Mouse (Mus musculus): ENCODE data around the gene Gm14409. TPM values are rescaled to one million over a fixed set of nuclear protein-coding genes. Genes with fewer than 3 reads are reported as not detected.
"Not testable (repeated sequence)": the region's sequence is repeated elsewhere in the genome, so short reads cannot be mapped to it uniquely, and the experiment has no call there.

Gm14409 gene
- under 1 TPM; 0.57 to 0.76 TPM for total RNA-seq (2021)
- long read RNA-seq, experiment 1, result 0 reads
- long read RNA-seq, experiment 2, result 0 reads

DNA sequence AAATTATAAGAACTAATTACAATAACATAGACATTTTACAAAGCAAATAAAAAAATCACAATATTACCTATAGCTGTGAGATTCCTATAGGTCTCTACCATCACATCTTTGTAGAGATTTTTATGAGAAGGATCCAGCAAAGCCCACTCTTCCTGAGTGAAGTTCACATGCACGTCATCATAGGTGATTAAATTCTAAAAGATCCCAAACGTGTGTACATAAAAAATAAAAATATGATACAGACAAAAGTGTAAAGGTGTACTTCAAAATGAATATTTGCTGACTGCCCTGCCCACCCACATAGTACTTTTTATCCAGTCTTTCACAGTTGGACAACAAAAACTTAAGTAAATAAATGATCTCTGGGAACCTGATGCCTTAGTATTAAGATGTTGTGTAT, at the start of gene Gm14409:
Gm14409 (minus strand) TSS at position 101 of the 400 bp plus-strand sequence.
- DNase-seq (ENCODE audit: low spot score in 2 of 2), result not testable (repeated sequence)

DNA sequence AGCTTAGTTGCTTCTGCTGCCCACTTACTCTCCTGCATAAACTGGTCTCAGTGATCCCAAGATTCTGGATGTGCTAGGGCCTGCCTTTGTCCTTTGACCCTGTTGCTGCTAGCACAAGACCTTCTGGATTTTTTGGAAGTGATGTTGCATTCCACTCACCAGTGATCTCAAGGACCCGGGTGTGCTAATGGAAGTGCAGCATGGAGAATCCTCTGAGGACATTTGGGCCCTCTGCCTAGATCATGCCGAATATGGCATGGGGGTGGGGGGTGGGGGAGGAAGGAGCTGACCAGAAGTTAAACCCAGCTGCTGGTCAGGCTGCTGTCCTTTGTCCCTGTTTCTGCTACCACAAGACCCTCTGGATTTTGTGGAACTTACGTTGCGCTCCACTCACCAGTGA, 42.8 kb upstream of the Gm14409 start:
- DNase-seq (ENCODE audit: low spot score in 2 of 2), result not testable (repeated sequence)

DNA sequence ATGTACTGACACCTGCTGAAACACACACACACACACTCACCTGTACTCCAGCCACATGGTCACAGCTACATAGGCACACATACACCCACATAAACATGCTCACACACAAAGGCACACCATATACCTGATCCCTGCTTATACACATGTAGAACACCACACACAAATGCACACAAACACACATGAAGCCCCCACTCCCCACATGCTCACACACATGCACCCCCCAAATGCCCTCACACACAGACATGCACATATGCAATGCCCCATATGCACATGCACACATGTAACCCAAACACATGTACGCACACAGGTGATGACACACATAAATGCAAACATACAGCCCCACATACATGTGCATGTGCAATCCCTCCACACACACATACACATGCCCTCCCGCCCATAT, 38.1 kb upstream of the Gm14409 start:
- DNase-seq (ENCODE audit: low spot score in 2 of 2), result not testable (repeated sequence)

DNA sequence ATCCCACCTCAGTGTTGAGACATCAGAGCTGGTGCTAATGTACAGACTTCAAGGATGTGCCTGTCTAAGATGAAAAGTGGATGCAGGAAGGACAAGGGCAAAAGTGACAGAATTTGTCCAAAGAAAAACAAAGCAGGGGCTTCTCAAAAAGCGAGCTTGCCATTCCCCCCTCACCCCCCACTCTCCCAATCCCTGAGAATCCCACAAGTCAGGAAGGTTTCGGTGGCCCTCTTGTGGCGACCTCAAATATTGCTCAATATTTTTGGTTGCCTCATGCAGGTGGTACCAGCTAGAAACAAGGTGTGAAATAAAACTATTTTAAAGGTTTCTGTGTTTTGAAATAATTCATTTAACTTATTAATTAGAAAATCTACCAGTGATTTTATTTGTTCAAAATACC, 16.9 kb upstream of the Gm14409 start:
- not testable (repeated sequence) for DNase-seq (ENCODE audit: low spot score in 2 of 2)

DNA sequence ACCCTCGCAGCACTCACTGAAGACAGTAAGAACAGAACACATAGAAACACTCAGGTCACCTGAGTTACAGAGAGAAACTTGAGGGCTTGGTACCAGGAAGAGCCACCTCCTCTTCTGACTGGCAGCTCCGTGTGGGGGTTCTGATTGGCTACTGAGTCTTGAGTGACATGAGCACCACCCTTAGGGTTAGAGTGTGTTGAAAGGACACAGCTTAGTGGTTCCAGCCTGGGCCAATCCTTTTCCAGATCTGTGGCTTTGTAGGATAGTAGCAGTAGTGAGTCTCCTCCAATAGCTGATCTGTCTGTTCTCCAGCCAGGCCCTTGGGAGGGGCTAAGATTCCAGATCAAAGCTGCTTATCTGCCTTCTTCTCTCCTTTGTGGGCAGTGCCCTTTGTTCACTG, 10.9 kb upstream of the Gm14409 start:
- not testable (repeated sequence) for DNase-seq (ENCODE audit: low spot score in 2 of 2)

DNA sequence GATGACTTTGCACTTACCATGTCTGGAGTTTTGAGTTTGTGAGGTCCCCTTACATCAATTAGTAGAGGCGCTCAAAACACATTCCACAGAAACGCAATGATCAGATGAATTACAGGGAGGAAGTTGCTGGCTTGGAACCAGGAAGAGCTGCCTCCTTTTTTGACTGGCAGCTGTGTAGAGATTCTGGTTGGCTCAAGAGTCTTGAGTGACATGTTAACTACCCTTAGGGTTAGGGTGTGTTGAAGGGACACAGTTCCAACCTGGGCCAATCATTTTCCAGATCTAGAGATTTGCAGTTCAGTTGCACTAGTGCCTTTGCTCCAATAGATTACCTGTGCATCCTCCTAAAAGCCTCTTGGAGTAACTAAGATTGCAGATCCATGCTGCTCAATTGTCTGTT, 5.4 kb upstream of the Gm14409 start:
- DNase-seq (ENCODE audit: low spot score in 2 of 2), result not testable (repeated sequence)

DNA sequence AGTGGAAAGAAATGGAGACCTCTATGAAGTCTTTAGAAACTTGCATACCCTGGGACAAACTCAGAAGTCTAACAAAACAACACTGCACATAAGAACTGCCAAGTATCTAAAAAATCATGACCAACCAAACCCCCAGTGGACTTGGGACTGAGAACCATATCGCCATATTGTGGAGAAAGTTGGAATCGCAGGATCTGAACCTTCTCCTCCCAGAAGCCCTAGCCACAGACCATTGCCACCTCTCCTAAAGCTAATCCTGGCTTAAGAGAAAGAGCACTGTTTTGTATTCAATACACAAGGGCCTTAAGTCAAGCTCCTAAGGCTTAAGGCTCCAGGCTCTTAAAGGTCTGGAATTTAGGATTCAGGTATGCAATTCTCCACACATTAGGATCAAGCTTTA, 19.4 kb downstream of the Gm14409 start:
- DNase-seq (ENCODE audit: low spot score in 2 of 2), result not testable (repeated sequence)

DNA sequence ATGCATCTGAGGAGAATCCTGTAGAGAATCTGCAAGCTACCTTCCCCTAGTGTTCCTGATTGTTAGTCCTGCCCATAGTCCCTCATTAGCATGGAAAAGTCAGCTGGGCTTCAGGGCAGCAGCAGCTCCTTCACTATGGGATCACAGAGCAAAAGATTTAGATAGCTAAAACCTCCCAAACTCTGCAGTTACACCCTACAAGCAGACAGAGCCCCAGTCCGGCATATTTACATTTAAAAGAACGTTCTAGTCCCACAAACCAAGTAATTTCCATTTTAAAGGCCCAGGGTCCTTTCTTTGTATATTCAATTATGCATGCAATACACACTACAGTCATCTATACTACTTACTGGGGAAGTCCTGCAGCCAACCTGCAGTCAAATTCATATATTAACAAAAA, 36.4 kb downstream of the Gm14409 start:
- DNase-seq (ENCODE audit: low spot score in 2 of 2), result not testable (repeated sequence)

Other genes with a start within 250 kb of the Gm14409 start
- under 1 TPM in 1 of 2 experiments, not detected in 1; 0.36 TPM for gene Gm14401, start 192.7 kb downstream of the Gm14409 start, total RNA-seq (2021)
- gene Gm14410, start 60.6 kb downstream of the Gm14409 start, total RNA-seq (2021), result 10 to 100 TPM; 16.3 to 24.9 TPM
- 1 to 10 TPM; 1.3 to 1.4 TPM for gene Gm14412, start 57.3 kb upstream of the Gm14409 start, total RNA-seq (2021)
- 10 to 100 TPM; 11.1 to 11.8 TPM for gene Gm14418, start 131.3 kb upstream of the Gm14409 start, total RNA-seq (2021)
- gene Zfp970, start 197.7 kb upstream of the Gm14409 start, total RNA-seq (2021), result 10 to 100 TPM; 23.1 to 28.5 TPM
- gene Gm14403, start 231.2 kb upstream of the Gm14409 start, total RNA-seq (2021), result 10 to 100 TPM; 21.8 to 25.3 TPM

All from gastrocnemius, postnatal 4 days (tissue).